Mouse (Mus musculus) lung, adult 2 months (tissue): Measurements from ENCODE around the gene Fam189a1.

Source experiments
- CTCF ChIP-seq: fragments of 200-500 bp; IDR thresholded peaks from 2 replicates; pipeline ENCODE4 v1.5.1; 2011; ENCODE audit warnings: mild to moderate bottlenecking, low read length, control low read depth; ENCODE audit not compliant: insufficient read depth
- POLR2A ChIP-seq: fragments of 200-500 bp; IDR thresholded peaks from 2 replicates; pipeline ENCODE4 v1.6.1; 2011; ENCODE audit warnings: low read depth, mild to moderate bottlenecking, control low read depth, low read length, borderline replicate concordance; ENCODE audit errors: extremely low read depth

DNA sequence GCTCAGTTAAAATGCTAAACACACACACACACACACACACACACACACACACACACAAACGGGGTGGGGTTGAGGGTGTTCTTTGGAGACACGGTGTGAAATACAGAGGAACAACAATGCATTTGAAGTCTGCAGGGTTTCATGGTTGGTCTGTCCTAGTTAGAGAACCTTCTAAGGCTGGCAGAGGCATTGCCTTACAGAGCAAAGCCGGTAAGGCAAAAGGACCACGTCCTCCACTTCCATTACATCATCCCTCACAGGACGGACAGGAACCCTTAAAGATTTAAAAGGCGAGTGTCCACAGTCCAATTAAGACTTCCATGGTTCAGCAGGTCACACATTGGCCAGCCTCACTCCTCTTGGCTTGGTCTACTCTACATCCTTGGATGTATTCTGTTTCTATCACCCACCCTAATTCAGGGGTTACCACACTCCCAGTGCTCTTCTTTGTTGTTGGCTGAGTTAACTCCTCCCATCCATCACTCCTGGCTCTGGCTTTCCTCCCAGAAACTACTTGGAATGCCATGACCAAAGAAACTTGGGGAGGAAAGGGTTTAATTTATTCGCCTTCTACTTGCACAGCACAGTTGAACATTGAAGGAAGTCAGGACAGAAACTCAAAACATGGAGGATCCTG, 96.1 kb downstream of the Fam189a1 start:
- TF ChIP-seq POLR2A (no peak), CTCF (no peak)
